29 mouse cellular contexts compared by ENCODE assay signal in genomic region chr1:162729436-162729835, GRCm38 (mm10). TPM values are rescaled to one million over a fixed set of nuclear protein-coding genes. Genes with fewer than 3 reads are reported as not detected.
DNase-seq lines count a peak whose midpoint lies in the region; ATAC-seq lines count a peak whose summit lies in the region.
"Had no signal": no experiment of that assay in that cellular context is flagged by ENCODE, and none has a peak within 500 bp of the region (broad histone marks: within the 10 kb centered on the region; RNA-seq: fewer than 3 reads in every experiment).

No protein-coding gene starts in this region.

- H3K4me2 ChIP-seq in neural tube, embryonic 11.5 days (ENCODE audit: low read depth), result no peak overlapping the region
- H3K4me2 ChIP-seq in neural tube, embryonic 15.5 days, result no peak overlapping the region
- H3K4me2 ChIP-seq: forebrain, embryonic 12.5 days; heart, embryonic 13.5 days; kidney, embryonic 15.5 days; limb, embryonic 13.5 days; liver, embryonic 11.5 days; lung, embryonic 15.5 days; midbrain, embryonic 11.5 days had no signal

- H3K9ac ChIP-seq in neural tube, embryonic 11.5 days (ENCODE audit: low read length), result no peak overlapping the region
- H3K9ac ChIP-seq in neural tube, embryonic 15.5 days (replicated peaks), result no peak overlapping the region
- H3K9ac ChIP-seq: forebrain, embryonic 12.5 days; heart, embryonic 13.5 days; kidney, embryonic 15.5 days; limb, embryonic 13.5 days; lung, embryonic 15.5 days had no signal

- no peaks in the 10 kb centered on the region for H3K4me1 ChIP-seq in neural tube, embryonic 11.5 days (ENCODE audit: control insufficient read depth, insufficient read depth, low read length)
- no peaks in the 10 kb centered on the region for H3K4me1 ChIP-seq in neural tube, embryonic 15.5 days
- H3K4me1 ChIP-seq: limb, embryonic 13.5 days; lung, embryonic 15.5 days had no signal

- peak; percentile 37 for DNase-seq in embryo, embryonic 10 days (ENCODE audit: low spot score)
- no peak for DNase-seq in embryo, embryonic 9.5 days (ENCODE audit: extremely low spot score)
- no peak for DNase-seq in neural tube, embryonic 11.5 days (ENCODE audit: low spot score)
- DNase-seq in mesoderm, embryonic 11.5 days (ENCODE audit: low read depth, low spot score), result peak; percentile 14
- DNase-seq in T-cell, adult 2 months (ENCODE audit: low spot score), result no peak
- no peak for DNase-seq in MN1 (ENCODE audit: low spot score)
- DNase-seq: adrenal gland, postnatal 25 days; cerebellum, adult 18-20 months; cerebellum, postnatal 25 days; gastrocnemius, postnatal 10 days; heart, postnatal 10 days; kidney, adult 18-20 months; kidney, postnatal 25 days; right cerebral cortex, postnatal 4 days; thymus, adult 2 months had no signal

- H3K9me3 ChIP-seq in neural tube, embryonic 11.5 days (ENCODE audit: control insufficient read depth, low read length), result no peaks in the 10 kb centered on the region
- no peaks in the 10 kb centered on the region for H3K9me3 ChIP-seq in neural tube, embryonic 15.5 days (replicated peaks)
- H3K9me3 ChIP-seq: forebrain, embryonic 12.5 days; heart, embryonic 13.5 days; kidney, embryonic 15.5 days; limb, embryonic 13.5 days; lung, embryonic 15.5 days had no signal

- no peaks in the 10 kb centered on the region for H3K36me3 ChIP-seq in neural tube, embryonic 11.5 days (ENCODE audit: control insufficient read depth, insufficient read depth, low read length)
- H3K36me3 ChIP-seq in neural tube, embryonic 15.5 days, result no peaks in the 10 kb centered on the region
- H3K36me3 ChIP-seq: lung, embryonic 15.5 days had no signal

- ATAC-seq in neural tube, embryonic 11.5 days (ENCODE audit: insufficient read depth, low FRiP score, low TSS enrichment), result peak; percentile 36; the same call in 1 of the 2 replicates
- no peak for ATAC-seq in neural tube, embryonic 15.5 days (ENCODE audit: low FRiP score)
- ATAC-seq: midbrain, embryonic 16.5 days; Patski had no signal

- 59% methylated on average over 2 of the region's 2 CpGs for WGBS in neural tube, embryonic 11.5 days
- WGBS in neural tube, embryonic 15.5 days, result 43% methylated on average over 2 of the region's 2 CpGs

- H3K27me3 ChIP-seq in neural tube, embryonic 11.5 days (ENCODE audit: control insufficient read depth, insufficient read depth, low read length), result no peaks in the 10 kb centered on the region
- H3K27me3 ChIP-seq in neural tube, embryonic 15.5 days (replicated peaks), result no peaks in the 10 kb centered on the region
- H3K27me3 ChIP-seq: CH12.LX; forebrain, embryonic 12.5 days; heart, embryonic 13.5 days; kidney, embryonic 15.5 days; limb, embryonic 13.5 days; lung, embryonic 15.5 days; Patski had no signal

- H3K4me3 ChIP-seq in neural tube, embryonic 11.5 days (ENCODE audit: low read depth, low read length), result no peak overlapping the region
- H3K4me3 ChIP-seq in neural tube, embryonic 15.5 days (replicated peaks), result no peak overlapping the region
- H3K4me3 ChIP-seq: erythroblast, embryonic 14.5 days; forebrain, embryonic 12.5 days; heart, embryonic 13.5 days; kidney, embryonic 15.5 days; layer of hippocampus, adult 2 months; left cerebral cortex, adult 2 months; limb, embryonic 13.5 days; lung, embryonic 15.5 days had no signal

- no peak overlapping the region for H3K27ac ChIP-seq in neural tube, embryonic 11.5 days (ENCODE audit: low read depth, low read length)
- no peak overlapping the region for H3K27ac ChIP-seq in neural tube, embryonic 15.5 days (replicated peaks)
- H3K27ac ChIP-seq: forebrain, embryonic 12.5 days; heart, embryonic 13.5 days; kidney, embryonic 15.5 days; layer of hippocampus, adult 2 months; left cerebral cortex, adult 2 months; limb, embryonic 13.5 days; lung, embryonic 15.5 days had no signal

RNA-seq across cellular contexts. Expression of gene Prrc2c, which starts 10.9 kb away (rescaled TPM):
- 142 and 145 TPM in 2 replicates for polyA plus RNA-seq in neural tube, embryonic 11.5 days (2014; fragmentation: Nextera tagmentation; extraction: Ambion mirVana)
- 121 and 135 TPM in 2 replicates for polyA plus RNA-seq in neural tube, embryonic 15.5 days (2015; fragmentation: Nextera tagmentation; extraction: Ambion mirVana)

Comparison
In these comparisons a context has a peak if more than half of its experiments do, and no peak if none do; other contexts are left out.
1. DNase-seq: peak in embryo, embryonic 10 days (single experiment) and mesoderm, embryonic 11.5 days (single experiment); none in embryo, embryonic 9.5 days (single experiment), neural tube, embryonic 11.5 days (single experiment), T-cell, adult 2 months (single experiment) and MN1 (single experiment).